Mouse (Mus musculus) testis, postnatal 14 days (tissue): ENCODE measurements at regions not wholly inside any gene's neighbourhood (a gene's known extent, or its start where the extent isn't known, plus 50 kb on each side); places are given as distances from the start of the nearest gene placed in this dataset.

Experiments used
- DNase-seq: peaks from one replicate; pipeline ENCODE4 v3.0.0; 2021; ENCODE audit warnings: low spot score

GRCm38 (mm10) chr19:28095620-28096019 is 84.7 kb upstream of the Rfx3 start:
- no peak for DNase-seq

- no peak for DNase-seq
Measured at GRCm38 (mm10) chr19:28092252-28092651, 81.3 kb upstream of the Rfx3 start.

GRCm38 (mm10) chr19:28087607-28088546 is 76.9 kb upstream of the Rfx3 start:
- DNase-seq = no peak

- DNase-seq = no peak
Measured at GRCm38 (mm10) chr19:28070386-28070785, 59.4 kb upstream of the Rfx3 start.
